Mouse (Mus musculus) gastrocnemius, postnatal 14 days (tissue): ENCODE data around the gene Olfr410. TPM values are rescaled to one million over a fixed set of nuclear protein-coding genes. Genes with fewer than 3 reads are reported as not detected.

Source experiments
- DNase-seq: peaks from one replicate; pipeline ENCODE4 v3.0.0; 2021; ENCODE audit warnings: mixed read lengths
- intact Hi-C: fragments of 180-260 bp; cut with DNase I; formaldehyde crosslinking; loops from one replicate; pipeline ENCODE4 v1.15.1; 2025; ENCODE audit warnings: low total_unique reads
- long read RNA-seq, 2 experiments: library from polyadenylated mRNA; stranded (forward); transcript quantifications; one replicate each; pipeline ENCODE4 v2.0.0; 2021
- total RNA-seq, 2 experiments: library from RNA; stranded (reverse); gene quantifications; 2 replicates each; pipeline ENCODE4 v1.2.3; 2021

Gene Olfr410
- total RNA-seq, result not detected
- long read RNA-seq, experiment 1, result 0 reads
- long read RNA-seq, experiment 2, result 0 reads

DNA sequence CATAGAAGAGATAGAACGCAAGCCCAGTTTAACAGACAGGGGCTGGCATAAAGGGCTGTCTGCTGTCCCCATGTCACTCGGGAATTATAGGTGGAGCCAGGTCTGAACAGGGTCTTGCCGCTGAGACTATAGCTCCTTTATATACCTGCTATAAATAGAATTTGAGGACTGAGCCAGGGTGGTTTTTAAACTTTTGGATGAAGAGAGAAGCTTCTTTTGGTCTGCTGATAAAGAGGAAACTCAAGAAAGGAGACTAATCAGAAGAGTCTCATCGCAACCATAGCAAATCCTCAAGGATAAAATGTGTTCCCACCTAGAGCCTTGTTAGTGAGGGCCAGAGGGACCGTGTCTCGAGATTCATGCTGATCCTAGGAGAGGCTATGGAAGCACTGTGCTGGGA lies at the start of gene Olfr410:
Olfr410 (minus strand) TSS at position 101 of the 400 bp plus-strand sequence.
- DNase-seq, result no peak
- intact Hi-C loops, result no loop called here

GRCm38 (mm10) chr11:74387203-74387602 lies 49.4 kb upstream of the Olfr410 start:
- peak; percentile 26 for DNase-seq

DNA sequence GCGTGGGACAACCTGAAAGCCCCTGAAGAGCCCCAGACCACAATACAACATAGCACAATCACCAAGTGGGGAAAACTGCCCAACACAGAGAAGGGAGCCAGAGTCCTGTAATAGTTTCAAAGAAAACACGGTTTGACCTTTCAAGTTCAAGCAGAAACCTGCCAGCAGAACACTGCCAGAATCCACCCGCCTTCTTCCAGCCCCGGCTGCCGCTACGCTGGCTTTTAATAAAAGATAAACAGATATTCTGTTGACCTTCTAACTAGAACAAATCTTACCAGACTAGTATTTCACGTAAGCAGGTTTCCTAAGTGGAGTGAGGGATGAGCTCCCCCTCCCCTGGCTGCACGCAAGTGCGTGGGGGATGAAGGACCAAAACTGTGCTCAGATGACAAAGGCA lies 47.8 kb upstream of the Olfr410 start:
- intact Hi-C loops, result no loop called here
- DNase-seq, result no peak

More at GRCm38 (mm10) chr11:74387203-74387602, 49.4 kb upstream of the Olfr410 start:
- intact Hi-C loops, result no loop called here

GRCm38 (mm10) chr11:74379166-74379873 lies 41.5 kb upstream of the Olfr410 start:
- DNase-seq, result no peak
- intact Hi-C loops, result loop anchor here (5.0 kb wide), 2 partner anchors 148 to 168 kb away; no protein-coding TSS in a partner anchor

DNA sequence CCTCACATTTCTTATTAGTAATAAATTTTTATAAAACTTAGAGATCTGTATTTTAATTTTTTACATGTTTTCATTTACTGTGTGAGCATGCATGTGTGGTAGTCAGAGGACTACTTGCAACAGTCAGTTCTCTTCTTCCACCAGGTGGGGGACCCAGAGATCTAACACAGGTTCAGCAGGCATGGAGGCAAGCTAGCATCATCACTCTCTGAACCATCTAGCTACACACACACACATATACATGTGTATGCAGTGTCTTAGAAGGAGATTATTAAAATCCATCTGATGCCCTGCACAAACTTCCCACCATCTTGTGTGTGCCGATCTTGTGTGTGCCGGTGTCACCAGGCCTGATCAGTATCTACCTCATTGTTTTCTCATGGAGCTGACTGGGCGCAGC lies 39.0 kb upstream of the Olfr410 start:
- DNase-seq, result peak; percentile 44
- intact Hi-C loops, result loop anchor here (5.0 kb wide), 2 partner anchors 150 to 170 kb away; no protein-coding TSS in a partner anchor

DNA sequence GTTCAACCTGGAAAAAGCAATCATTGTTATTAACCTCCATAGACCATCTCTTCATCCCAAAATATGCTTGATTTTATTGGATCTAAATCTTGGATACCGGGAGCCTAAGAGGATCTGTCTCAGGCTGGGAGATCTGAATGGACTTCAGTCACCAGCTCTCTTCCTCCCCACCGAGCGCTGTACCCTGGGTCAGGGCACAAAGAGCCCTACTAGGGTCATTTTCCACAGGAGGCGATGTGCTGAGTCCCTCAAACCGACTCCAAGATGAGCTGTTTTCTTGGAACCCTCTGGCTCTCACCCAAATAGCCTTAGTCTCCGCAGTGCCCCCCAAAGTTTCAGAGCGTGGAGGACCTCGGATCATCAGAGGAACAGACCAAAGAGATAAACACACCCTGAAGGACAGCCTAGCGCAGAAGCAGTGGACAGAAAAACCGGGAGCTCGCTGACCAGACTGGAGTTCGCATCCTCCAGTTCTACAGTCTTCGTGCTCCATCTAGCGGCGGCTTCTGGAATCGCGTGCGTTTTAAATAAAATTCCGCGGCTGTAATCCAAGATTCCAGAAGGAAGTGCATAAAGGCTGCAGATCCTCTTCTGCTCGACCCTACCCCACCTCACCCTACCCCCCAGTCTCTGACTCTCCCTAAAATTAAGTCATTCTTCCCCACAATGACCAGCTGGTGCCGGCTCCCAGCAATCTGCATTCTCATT lies 33.7 kb upstream of the Olfr410 start:
- intact Hi-C loops, result no loop called here

DNA sequence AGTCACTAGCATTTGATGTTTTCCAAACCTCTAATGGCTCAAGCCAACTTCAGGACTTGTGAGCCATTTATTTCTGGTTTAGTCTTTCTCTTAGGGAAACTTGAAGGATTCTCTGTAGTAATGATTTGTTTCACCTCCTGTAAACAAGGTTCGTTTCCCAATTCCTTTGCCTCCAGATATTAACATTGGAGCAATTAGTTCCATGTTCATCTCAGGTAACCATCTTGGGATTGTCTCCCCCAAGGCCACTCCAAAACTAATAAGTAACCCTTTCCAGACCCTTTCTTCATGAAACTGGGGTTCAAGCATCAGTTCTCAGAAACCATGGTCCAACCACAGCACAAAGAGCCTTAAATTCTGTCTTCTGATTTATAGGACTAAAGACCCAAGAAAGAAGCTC lies 23.9 kb upstream of the Olfr410 start, which contains the start of gene Olfr412:
Olfr412 (plus strand) TSS at position 301 of the 400 bp plus-strand sequence.
- intact Hi-C loops, result no loop called here
- DNase-seq, result no peak

More for the DNA sequence above, 33.7 kb upstream of the Olfr410 start:
- peak; percentile 57 for DNase-seq

GRCm38 (mm10) chr11:74352550-74352949 lies 14.7 kb upstream of the Olfr410 start, which contains the start of gene Olfr411:
TSS of gene Olfr411 (minus strand) at chr11:74352650.
- DNase-seq, result no peak
- intact Hi-C loops, result no loop called here

GRCm38 (mm10) chr11:74328781-74329180 lies 9.1 kb downstream of the Olfr410 start:
- intact Hi-C loops, result no loop called here
- DNase-seq, result no peak

GRCm38 (mm10) chr11:74326044-74326443 lies 11.8 kb downstream of the Olfr410 start:
- no peak for DNase-seq
- intact Hi-C loops, result no loop called here

- intact Hi-C loops, result no loop called here
These were observed 50.6 kb downstream of the Olfr410 start for GRCm38 (mm10) chr11:74287256-74287655.

GRCm38 (mm10) chr11:74283436-74283835 lies 54.4 kb downstream of the Olfr410 start, which contains the start of gene Olfr59:
TSS of gene Olfr59 (plus strand) at chr11:74283736.
- intact Hi-C loops, result no loop called here
- DNase-seq, result no peak

More at GRCm38 (mm10) chr11:74287256-74287655, 50.6 kb downstream of the Olfr410 start:
- no peak for DNase-seq

Other genes with a start within 250 kb of the Olfr410 start
- not detected for gene Olfr401, start 224.3 kb downstream of the Olfr410 start, total RNA-seq
- not detected for gene Olfr402, start 184.5 kb downstream of the Olfr410 start, total RNA-seq
- not detected for gene Olfr403, start 151.8 kb downstream of the Olfr410 start, total RNA-seq
- gene Olfr43, start 126.7 kb downstream of the Olfr410 start, total RNA-seq, result not detected
- gene Olfr406, start 78.2 kb downstream of the Olfr410 start, total RNA-seq, result not detected
- not detected for gene Olfr59, start 54.3 kb downstream of the Olfr410 start, total RNA-seq
- not detected for gene Olfr411, start 14.6 kb upstream of the Olfr410 start, total RNA-seq
- gene Olfr412, start 24.0 kb upstream of the Olfr410 start, total RNA-seq, result not detected